Mouse (Mus musculus) lung, postnatal 25 days (tissue): ENCODE results near the gene Cpm.
A peak's percentile ranks its signal among the peaks of the same experiment; 100 is the strongest.
"Not testable (repeated sequence)": the region's sequence is repeated elsewhere in the genome, so short reads cannot be mapped to it uniquely, and the experiment has no call there.

Experiments used
- DNase-seq: peaks from one replicate; pipeline ENCODE4 v3.0.0; 2022; ENCODE audit warnings: low spot score

Cpm gene

DNA sequence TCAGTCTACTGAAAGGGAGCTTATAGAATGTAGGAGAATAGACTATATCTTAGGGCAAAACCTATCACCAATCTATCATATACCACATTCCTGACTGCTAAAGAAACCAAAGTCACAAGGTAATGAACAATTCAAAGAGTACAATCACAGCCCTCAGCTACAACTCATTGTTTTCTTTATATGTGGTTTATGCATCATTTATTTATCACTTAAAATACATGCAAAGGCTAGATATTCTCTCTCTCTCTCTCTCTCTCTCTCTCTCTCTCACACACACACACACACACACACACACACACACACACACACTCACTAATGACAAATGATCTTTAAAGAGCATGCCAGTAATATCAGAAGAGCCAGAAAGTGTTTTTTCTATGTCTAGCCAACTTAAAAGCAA lies 76.5 kb downstream of the Cpm start:
- no peak for DNase-seq

DNA sequence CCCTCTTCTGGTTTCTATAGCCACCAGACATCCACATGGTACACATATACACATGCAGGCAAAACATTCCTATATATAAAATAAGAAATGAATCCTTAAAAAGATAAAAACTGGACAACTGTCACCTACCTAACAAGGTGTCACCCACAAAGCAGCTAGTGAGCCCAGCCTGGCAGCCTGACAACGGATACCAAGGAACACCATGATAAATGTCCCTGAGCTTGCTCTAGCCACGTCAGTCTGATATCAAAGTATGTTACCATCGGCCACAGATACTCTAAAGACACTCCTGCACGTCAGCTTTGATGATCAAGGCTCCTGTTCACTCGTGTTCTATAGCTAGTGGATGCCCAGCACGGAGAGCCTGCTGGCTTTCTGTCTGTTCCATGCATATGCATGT lies 77.1 kb downstream of the Cpm start:
- no peak for DNase-seq

DNA sequence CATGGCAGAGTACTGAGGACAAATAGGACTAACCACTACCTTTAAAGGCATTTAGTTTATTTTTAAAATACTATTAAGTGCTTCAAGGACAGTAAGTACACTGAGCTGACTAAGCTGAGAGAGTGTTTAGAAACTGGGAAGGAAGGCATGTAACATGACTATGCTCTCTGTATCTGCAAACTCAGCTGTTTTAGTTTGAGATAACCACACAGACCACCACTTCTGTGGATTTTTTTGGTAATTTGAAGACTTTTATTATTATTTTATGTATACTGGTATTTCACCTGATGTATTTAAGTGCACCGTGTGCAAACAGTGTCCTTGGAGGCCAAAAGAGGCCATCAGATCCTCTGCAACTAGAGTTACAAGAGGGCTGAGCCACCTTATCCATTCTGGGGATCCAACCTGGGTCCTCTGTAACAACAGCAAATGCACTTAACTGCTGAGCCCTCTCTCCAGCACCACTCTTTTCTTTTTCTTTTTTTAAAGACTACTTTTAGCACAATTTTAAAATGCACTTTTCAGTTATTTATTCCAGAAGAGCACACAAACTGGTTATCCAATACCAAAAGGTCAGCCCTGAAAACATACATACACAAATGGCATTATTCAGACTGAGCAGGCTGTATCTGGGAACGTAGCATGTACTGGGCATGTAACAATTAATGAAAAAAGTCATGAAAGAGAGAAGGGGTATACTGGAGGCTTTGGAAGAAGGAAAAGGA lies 78.0 kb downstream of the Cpm start:
- DNase-seq: no peak

DNA sequence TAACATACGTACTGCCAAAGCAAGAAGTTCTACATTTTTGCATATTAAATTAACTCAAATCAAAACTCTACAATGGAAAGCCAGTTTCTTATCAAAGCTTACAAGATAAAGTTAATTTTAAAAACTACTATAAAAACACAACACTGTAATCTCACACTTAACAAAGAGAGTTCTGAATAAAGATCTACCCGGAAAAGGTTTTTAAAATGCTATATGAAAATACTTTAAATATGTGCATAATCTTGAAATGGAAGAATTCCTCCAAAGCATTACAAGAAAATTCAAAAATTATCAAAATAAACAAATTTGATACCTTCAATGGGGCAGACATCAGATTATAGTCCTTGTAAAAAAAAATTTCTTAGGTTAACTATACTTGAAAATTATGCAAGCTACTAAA lies 79.1 kb downstream of the Cpm start:
- no peak for DNase-seq

DNA sequence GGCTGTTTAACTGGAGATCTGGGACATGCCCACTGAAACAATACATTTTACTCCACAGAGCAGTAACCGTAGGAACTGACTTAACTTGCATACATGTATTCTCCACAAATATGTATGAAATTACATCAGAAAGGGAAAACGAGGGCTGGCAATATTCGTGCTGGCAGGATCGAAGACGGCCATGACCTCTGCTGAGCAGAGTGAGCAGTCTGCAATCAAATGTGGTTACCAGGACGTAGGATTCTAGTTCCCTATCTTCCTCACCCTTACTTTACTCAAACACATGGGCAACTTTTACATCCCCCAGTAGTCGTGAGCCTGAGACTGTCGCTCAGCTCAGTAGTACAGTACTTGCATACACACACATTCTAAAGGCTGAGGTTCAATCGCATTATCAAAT lies 79.6 kb downstream of the Cpm start:
- DNase-seq: no peak

DNA sequence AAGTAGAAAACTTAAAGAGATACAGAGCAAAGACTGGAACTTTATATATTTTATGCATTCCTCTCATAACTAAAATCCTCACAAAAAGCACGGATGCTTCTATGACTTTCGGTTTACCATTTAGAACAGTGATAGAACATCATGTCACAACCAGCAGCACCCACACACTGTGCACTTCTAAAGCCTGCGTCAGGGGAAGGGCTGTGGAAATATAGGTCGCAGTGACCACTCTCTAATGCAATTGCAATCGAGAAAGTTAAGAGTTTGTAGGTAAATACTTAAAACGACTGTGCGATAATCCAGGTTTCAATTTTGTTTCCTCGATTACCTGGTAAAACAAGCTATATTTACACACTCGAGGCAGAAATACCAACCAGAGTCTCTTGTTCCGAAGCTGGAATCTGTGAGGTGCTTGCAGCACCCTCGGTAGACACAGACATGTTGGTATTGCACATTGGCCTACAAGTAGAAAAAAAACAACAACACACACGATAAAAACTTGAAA lies 80.1 kb downstream of the Cpm start:
- no peak for DNase-seq

DNA sequence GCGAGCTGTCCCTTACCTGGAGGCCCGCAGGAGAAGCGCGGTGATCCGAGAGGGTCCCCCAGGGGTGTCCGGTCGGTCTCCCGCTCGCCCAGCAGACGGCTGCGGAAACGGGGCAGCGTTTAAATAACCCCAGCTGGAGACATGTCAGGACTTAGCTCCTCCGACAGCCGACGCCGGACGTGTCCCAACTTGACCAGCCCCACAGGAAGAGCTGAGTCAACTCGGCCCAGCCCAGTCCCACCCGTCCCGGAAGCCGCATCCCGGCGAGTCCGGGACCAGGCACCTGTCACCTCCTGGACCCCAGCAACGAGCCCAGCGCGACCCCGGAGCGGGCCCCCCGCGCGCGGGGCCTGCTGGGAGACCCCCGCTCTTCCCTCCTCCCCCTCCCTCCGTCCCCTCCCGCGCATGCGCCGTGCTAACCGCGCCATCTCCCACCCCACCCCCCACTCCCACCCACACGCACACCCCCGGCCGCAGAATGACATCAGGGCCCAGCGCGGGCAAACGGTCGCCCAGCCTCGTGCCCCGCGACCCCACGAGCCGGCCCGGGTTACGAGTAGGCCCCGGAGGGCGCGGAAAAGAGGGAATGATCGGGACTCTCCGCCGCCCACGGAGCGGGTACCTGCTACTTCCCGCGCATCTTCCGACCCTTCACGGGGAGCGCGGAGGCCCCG lies 80.8 kb downstream of the Cpm start:
- DNase-seq: peak; percentile 85

DNA sequence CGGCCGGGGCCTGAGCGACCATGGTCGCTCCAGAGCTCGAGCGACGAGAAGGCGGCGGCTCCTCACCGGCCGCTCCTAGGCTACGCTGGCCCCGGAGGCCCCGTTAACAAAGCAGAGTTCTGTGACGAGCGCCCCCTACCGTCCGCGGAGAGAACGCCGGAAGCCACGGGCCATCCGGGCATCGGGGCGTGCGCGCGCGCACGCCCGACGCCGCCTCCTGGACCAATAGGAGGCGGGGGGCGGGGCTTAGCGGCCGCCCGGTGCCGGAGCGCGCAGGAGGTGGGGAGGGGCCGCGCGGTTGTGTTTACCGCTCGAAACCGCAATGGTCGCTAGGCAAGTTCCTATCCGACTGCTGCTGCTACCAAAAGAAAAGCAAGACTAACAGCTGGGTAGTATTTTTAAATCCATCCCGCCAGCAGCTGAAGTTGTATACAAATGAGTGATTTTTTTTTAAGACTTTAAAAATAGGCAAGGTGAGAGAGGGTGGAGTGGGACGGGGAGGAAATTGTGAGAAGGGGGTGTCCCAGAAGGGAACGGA lies 81.4 kb downstream of the Cpm start, which contains the start of gene Mdm2:
TSS of gene Mdm2 (minus strand) at position 155 of the 538 bp plus-strand sequence.
- DNase-seq: peak; percentile 96

DNA sequence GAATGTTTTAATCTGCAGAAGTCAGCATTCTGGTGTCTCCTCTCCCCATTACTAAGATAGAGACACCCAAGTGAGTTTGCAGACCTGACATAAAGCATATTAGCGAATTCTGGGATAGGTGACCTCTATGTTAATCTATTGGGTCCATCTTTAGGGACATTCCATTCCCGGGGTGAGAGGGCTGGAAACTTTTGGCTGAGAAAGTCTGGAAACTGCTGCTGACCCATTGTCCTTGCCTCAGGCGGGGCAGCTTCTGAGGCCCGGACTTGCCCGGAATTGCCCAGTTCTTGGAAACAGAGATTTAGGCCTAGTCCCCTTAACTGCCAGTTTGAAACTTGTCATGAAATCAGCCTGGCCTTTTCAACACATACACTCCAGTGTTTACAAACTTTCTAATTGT lies 82.1 kb downstream of the Cpm start:
- DNase-seq: no peak

DNA sequence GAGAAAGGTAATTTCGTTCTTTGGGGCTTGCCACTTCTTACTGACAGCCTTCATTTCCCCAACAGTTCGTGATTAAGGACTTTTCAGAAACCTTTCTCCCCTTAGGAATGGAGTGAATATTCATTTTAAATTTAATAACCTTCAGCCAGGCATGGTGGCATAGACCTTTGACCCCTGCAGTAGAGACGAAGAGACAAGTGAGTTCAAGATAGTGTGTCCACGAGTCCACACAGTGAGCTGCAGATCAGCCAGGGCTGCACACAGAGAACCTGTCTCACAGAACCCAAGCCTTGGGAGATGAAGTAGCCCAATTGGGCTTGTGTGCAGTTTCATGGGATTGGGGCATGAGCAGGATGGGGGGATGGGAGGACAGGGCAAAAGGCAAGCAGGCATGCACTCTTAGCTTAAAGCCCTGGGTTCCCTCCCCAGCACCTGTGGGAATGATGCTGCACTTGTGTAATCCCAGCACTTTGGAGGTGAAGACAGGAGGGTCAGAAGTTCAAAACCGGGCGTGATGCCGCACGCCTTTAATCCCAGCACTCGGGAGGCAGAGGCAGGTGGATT lies 83.0 kb downstream of the Cpm start:
- DNase-seq: no peak

DNA sequence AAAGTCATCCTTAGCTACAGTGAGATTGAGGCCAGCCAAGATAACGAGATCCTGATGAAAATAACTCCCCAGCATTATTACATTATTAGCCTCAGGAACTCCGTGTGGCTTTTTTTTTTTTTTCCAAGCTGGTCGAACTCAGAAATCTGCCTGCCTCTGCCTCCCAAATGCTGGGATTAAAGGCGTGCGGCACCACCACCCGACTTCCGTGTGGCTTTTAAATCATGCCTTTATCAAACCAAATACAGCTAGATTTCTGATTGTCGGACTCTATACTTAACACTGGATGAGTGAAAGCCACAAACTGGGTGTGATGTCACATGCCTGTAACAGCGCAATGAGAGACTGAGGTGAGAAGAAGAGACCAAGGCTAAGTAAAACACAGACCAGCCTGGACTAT lies 83.6 kb downstream of the Cpm start:
- DNase-seq: no peak

DNA sequence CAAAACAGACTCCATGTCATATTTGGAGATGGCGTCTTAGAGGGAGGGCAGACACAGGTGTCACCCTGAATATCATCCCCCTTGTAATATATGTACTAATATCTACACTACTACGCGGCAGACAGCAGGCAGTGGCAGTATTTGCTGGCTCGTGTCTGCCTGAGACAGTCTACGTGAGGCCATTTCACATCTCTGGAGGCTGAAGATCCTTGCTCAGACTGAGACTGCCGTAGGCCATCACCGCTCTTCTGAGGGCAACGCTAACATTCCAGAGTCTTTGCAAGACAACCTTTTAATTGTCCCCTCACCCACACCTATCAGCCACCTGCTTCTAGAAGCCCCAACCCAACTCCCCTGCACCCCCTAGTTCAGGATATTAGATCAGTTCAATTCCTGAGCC lies 84.2 kb downstream of the Cpm start:
- no peak for DNase-seq

DNA sequence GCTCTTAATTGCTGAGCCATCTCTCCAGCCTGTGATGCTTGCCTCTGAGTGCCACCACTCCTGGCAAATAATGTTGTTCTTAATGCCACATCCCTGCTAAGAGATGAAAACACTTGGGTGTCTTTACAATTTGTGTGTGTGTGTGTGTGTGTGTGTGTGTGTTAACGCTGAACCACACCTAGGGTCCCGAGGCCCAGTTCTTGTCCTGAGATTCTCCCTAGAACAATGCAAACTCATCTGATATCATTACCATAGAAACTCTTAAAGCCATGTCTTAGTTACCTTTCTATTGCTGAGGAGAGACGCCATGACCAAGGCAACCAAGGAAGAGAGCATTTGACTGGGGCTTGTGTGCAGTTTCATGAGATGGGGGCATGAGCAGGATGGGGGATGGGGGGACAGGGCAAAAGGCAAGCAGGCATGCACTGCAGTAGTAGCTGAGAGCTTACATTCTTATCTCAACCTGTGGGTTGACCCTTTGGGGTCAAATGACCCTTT lies 84.8 kb downstream of the Cpm start:
- no peak for DNase-seq

DNA sequence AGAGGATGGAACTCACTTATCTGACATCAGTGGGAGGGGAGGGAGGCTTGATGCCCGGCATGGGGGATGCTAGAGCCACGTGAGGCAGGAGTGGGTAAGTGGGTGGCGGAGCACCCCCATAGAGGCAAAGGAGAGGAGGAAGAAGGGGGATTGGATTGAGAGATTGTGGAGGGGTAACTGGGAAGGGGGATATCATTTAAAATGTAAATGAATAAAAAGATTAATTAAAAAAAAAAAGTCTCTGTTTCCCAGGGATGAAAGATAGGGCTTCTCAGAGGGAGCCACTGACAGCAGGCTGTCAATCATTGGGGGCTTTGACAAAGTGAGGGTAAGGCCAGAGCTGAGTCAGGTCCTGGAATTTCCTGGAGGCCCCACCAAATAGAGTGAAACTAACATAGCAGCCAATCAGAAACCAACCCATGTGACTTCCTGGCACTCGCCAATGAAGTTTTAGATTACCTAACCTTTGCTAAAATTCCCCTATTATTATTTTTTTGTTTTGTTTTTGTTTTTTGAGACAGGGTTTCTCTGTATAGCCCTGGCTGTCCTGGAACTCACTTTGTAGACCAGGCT lies 85.7 kb downstream of the Cpm start:
- no peak for DNase-seq

DNA sequence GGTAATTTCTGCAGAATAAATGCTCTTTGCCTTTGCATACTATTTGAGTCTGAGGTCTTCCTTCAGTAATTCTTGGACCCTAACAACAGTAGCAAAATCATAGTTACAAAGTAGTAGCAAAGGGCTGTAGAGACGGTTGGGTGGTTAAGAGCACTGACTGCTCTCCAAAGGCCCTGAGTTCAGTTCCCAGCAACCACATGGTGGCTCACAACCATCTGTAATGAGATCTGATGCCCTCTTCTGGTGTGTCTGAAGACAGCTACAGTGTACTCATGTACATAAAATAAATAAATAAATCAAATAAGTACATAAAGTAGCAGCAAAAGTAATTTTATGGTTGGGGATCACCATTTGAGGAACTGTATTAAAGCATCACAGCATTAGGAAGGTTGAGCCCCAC lies 86.4 kb downstream of the Cpm start:
- not testable (repeated sequence) for DNase-seq

DNA sequence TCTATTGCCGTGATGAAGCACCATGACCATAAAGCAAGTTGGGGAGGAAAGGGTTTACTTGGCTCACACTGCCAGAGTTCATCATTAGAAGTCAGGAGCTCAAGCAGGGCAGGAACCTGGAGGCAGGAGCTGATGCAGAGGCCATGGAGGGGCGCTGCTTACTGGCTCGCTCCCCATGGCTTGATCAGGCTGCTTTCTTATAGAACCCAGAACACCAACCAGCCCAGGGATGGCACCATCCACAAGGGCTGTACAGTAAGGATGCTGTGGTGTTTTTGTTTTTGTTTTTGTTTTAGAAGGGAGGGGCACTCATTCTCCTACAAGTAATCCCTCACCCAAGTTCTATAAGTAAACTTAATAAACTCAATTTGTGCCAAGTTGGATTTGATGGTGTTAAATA lies 87.4 kb downstream of the Cpm start:
- no peak for DNase-seq

DNA sequence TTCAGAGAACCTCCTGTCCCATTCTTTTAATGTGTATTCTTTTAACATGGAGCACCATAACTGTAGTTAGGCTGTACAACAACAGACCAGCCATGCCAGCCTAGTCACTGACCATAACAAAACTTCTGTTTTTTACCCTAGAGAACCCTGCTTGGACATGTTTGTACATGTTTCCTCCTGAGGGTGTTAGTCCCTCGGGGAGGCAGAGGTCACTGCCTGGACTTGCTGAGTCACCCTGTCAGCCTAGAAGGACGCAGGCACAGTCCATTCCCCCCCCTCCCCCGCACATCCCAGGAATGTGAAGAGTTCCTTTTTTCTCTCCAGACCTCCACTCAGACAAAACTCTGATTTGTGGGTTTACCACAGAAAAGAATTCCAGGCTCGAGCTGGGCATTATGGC lies 88.3 kb downstream of the Cpm start:
- DNase-seq: peak; percentile 59

DNA sequence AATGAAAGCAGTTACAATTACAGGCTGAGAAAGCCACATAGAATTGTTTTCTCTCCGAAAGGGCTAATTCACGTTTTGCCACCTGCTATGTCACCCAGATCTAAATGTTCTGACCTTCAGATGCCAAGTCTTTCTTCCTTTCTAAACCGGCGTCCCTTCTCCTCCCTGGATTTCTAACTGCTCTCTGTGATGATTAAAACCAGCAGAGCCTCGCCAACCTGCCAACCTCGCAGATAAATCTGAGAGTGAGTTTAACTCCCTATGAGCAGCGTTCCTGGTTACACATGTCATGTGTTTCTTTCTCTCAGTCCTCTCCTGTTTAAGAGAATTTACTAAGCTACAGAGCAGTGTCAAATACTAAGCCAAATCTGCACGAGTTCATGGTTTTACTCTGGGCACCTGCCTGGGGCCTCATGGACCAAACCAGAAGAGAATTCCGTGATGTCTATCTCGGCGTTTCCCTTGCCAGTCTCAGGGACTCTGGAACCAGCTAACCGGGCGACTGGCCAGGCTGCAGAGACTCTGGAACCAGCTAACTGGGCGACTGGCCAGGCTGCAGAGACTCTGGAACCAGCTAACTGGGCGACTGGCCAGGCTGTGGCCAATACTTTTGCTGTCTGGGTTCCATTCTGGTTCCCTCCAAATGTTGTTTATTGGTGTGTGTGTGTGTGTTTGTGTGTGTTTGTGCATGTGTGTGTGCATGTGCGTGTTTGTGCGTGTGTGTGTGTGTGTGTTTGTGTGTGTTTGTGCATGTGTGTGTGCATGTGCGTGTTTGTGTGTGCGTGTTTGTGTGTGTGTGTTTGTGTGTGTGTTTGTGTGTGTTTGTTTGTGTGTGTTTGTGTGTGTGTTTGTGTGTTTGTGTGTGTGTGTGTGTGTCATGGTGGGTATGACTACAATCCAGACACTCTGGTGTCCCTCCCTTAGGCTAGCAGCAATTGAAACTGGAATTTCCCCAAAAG lies 89.1 kb downstream of the Cpm start:
- DNase-seq: no peak

DNA sequence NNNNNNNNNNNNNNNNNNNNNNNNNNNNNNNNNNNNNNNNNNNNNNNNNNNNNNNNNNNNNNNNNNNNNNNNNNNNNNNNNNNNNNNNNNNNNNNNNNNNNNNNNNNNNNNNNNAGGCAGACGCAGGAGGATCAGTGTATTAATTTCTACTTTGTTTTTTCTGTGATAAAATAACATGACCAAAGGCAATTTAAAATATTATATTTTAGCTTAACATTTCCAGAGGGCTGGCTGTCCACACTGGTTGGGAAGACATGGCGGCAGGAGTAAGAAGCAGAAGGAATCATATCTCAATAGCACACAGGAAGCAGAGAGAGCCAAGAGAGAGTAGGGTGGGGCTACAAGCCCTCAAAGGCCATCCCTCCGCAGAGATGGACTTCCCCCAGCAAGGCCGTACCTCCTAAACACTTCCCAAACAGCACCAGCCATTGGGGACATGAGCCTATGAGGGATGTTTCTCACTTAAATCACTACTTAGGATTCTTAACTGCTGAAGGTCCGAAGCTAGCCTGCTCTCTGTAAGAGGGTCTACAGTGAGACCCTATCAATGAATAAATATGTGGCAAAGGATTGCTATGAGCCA lies 94.9 kb downstream of the Cpm start:
- no peak for DNase-seq

DNA sequence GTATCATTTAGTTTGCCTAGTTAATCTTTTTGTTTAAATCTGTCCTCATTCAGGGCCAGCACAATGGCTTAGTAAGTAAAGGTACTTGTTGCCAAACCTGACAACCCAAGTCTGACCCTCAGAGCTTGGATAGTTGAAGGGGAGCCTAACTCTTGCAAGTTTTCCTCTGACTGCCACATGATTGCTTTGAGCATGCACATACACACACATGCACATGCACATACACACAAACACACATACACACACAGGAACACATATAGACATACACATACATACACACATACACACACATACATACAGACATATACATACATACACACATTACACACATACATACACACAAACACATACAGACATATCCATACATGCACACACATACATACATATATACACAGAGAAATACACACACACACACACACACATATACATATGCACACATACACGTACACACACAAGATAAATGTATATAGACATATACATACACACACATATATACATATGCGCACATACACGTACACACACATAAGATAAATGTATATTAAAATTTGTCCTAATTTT lies 95.6 kb downstream of the Cpm start:
- DNase-seq: no peak

DNA sequence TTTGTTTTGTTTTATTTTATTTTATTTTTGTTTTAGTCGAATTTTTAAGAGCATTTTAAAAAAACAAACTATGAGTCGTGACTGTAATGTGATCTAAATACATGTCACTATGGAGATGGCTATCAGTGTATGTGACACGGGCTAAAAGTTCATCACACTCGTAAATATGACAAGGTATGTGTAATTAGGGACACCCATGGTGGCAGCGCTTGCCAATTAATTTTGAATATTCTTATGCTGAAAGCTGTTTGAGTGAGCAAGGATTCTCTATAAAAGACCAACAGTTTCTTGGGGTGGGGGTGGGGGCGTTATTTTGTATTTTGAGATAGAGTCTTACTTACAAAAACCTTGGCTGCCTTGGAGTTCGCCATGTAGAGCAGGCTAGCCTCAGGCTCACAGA lies 96.4 kb downstream of the Cpm start:
- DNase-seq: no peak
